Mouse (Mus musculus): Measurements from ENCODE around the gene Eef2. TPM values are rescaled to one million over a fixed set of nuclear protein-coding genes. Genes with fewer than 3 reads are reported as not detected.
"Not testable (repeated sequence)": the region's sequence is repeated elsewhere in the genome, so short reads cannot be mapped to it uniquely, and the experiment has no call there.

Eef2 gene
- polyA plus RNA-seq, 1 experiment from 2014 or later: 450 TPM

- not testable (repeated sequence) for H3K36me3 ChIP-seq; ATAC-seq; H3K4me2 ChIP-seq; H3K9me3 ChIP-seq (replicated peaks); H3K27ac ChIP-seq; H3K4me1 ChIP-seq; H3K9ac ChIP-seq; H3K4me3 ChIP-seq
- 4% methylated on average over 1 of the region's 1 CpGs for WGBS (ENCODE audit: insufficient replicate concordance)
- peaks cover 48% of the 10 kb centered on the region for H3K27me3 ChIP-seq (replicated peaks)
These were observed 40.8 kb downstream of the Eef2 start for GRCm38 (mm10) chr10:81217267-81217666.

GRCm38 (mm10) chr10:81217964-81218363 is 41.5 kb downstream of the Eef2 start:
- no peak overlapping the region for H3K9ac ChIP-seq
- no peaks in the 10 kb centered on the region for H3K9me3 ChIP-seq (replicated peaks)
- ATAC-seq: peak; percentile 52
- H3K4me2 ChIP-seq: no peak overlapping the region
- H3K4me1 ChIP-seq: 0 out of 2 replicates have a peak, but pooled peaks cover 3% of the 10 kb centered on the region
- no peaks in the 10 kb centered on the region for H3K36me3 ChIP-seq
- peaks cover 44% of the 10 kb centered on the region for H3K27me3 ChIP-seq (replicated peaks)
- H3K4me3 ChIP-seq: no peak overlapping the region
- WGBS (ENCODE audit: insufficient replicate concordance): 17% methylated on average over 7 of the region's 7 CpGs
- H3K27ac ChIP-seq: no peak overlapping the region

- 56% methylated on average over 5 of the region's 5 CpGs for WGBS (ENCODE audit: insufficient replicate concordance)
- no peak overlapping the region for H3K27ac ChIP-seq
- H3K4me3 ChIP-seq: no peak overlapping the region
- 0 out of 2 replicates have a peak, but pooled peaks cover 3% of the 10 kb centered on the region for H3K4me1 ChIP-seq
- H3K9me3 ChIP-seq (replicated peaks): no peaks in the 10 kb centered on the region
- no peak overlapping the region for H3K9ac ChIP-seq
- ATAC-seq: no peak
- no peak overlapping the region for H3K4me2 ChIP-seq
- H3K27me3 ChIP-seq (replicated peaks): peaks cover 29% of the 10 kb centered on the region
- H3K36me3 ChIP-seq: no peaks in the 10 kb centered on the region
These were observed 45.1 kb downstream of the Eef2 start for GRCm38 (mm10) chr10:81221402-81222015.

- not testable (repeated sequence) for H3K36me3 ChIP-seq; H3K4me1 ChIP-seq; H3K4me3 ChIP-seq; H3K9me3 ChIP-seq (replicated peaks); H3K9ac ChIP-seq; ATAC-seq; H3K27ac ChIP-seq; H3K4me2 ChIP-seq
- H3K27me3 ChIP-seq (replicated peaks): peaks cover 36% of the 10 kb centered on the region
- WGBS (ENCODE audit: insufficient replicate concordance): 34% methylated on average over 2 of the region's 2 CpGs
These were observed 47.3 kb downstream of the Eef2 start for GRCm38 (mm10) chr10:81223731-81224130.

- H3K9ac ChIP-seq: no peak overlapping the region
- H3K4me1 ChIP-seq: peaks cover 24% of the 10 kb centered on the region
- no peak overlapping the region for H3K27ac ChIP-seq
- WGBS (ENCODE audit: insufficient replicate concordance): 8% methylated on average over 20 of the region's 20 CpGs
- no peak for ATAC-seq
- no peak overlapping the region for H3K4me2 ChIP-seq
- no peaks in the 10 kb centered on the region for H3K9me3 ChIP-seq (replicated peaks)
- H3K36me3 ChIP-seq: no peaks in the 10 kb centered on the region
- no peak overlapping the region for H3K4me3 ChIP-seq
- peaks cover 65% of the 10 kb centered on the region for H3K27me3 ChIP-seq (replicated peaks)
These were observed 53.5 kb downstream of the Eef2 start for GRCm38 (mm10) chr10:81229735-81230437.

GRCm38 (mm10) chr10:81230438-81231332 is 54.3 kb downstream of the Eef2 start, which contains the start of gene Atcay:
TSS of gene Atcay (minus strand) at chr10:81230833.
- Histone ChIP-seq H3K4me2 (no peak within 1 kb of the TSS), H3K4me1 (peaks cover 24% of the 10 kb centered on the region), H3K4me3 (no peak within 1 kb of the TSS), H3K36me3 (no peaks in the 10 kb centered on the region), H3K9ac (no peak within 1 kb of the TSS), H3K27me3 (replicated peaks) (peaks cover 71% of the 10 kb centered on the region), H3K27ac (no peak within 1 kb of the TSS), H3K9me3 (replicated peaks) (no peaks in the 10 kb centered on the region)
- no peak for ATAC-seq
- WGBS (ENCODE audit: insufficient replicate concordance): 19% methylated on average over 27 of the region's 27 CpGs

- H3K4me1 ChIP-seq: peaks cover 24% of the 10 kb centered on the region
- WGBS (ENCODE audit: insufficient replicate concordance): 36% methylated on average over 7 of the region's 7 CpGs
- H3K27me3 ChIP-seq (replicated peaks): peaks cover 75% of the 10 kb centered on the region
- H3K9ac ChIP-seq: no peak overlapping the region
- no peak for ATAC-seq
- no peaks in the 10 kb centered on the region for H3K9me3 ChIP-seq (replicated peaks)
- no peak overlapping the region for H3K4me2 ChIP-seq
- H3K27ac ChIP-seq: no peak overlapping the region
- H3K4me3 ChIP-seq: no peak overlapping the region
- no peaks in the 10 kb centered on the region for H3K36me3 ChIP-seq
These were observed 55.0 kb downstream of the Eef2 start for GRCm38 (mm10) chr10:81231436-81231835.

Other genes with a start within 250 kb of the Eef2 start
- 1.6 and 2.0 TPM in 2 replicates for gene Gadd45b, start 246.6 kb upstream of the Eef2 start, polyA plus RNA-seq (2016; fragmentation: Nextera tagmentation; extraction: Ambion mirVana)
- 0.80 and 0.81 TPM in 2 replicates for gene Gng7, start 161.7 kb upstream of the Eef2 start, polyA plus RNA-seq (2016; fragmentation: Nextera tagmentation; extraction: Ambion mirVana)
- not detected in 2 replicates for gene Diras1, start 151.0 kb upstream of the Eef2 start, polyA plus RNA-seq (2016; fragmentation: Nextera tagmentation; extraction: Ambion mirVana)
- gene Slc39a3, start 139.2 kb upstream of the Eef2 start, polyA plus RNA-seq (2016; fragmentation: Nextera tagmentation; extraction: Ambion mirVana): 7.1 and 7.9 TPM in 2 replicates
- gene Sgta, start 116.5 kb upstream of the Eef2 start, polyA plus RNA-seq (2016; fragmentation: Nextera tagmentation; extraction: Ambion mirVana): 89.2 and 91.3 TPM in 2 replicates
- gene Thop1, start 106.6 kb upstream of the Eef2 start, polyA plus RNA-seq (2016; fragmentation: Nextera tagmentation; extraction: Ambion mirVana): 48.5 and 50.8 TPM in 2 replicates
- 17.3 and 17.8 TPM in 2 replicates for gene Creb3l3, start 77.8 kb upstream of the Eef2 start, polyA plus RNA-seq (2016; fragmentation: Nextera tagmentation; extraction: Ambion mirVana)
- gene Map2k2, start 70.7 kb upstream of the Eef2 start, polyA plus RNA-seq (2016; fragmentation: Nextera tagmentation; extraction: Ambion mirVana): 167 and 168 TPM in 2 replicates
- 74.0 and 76.0 TPM in 2 replicates for gene Zbtb7a, start 41.4 kb upstream of the Eef2 start, polyA plus RNA-seq (2016; fragmentation: Nextera tagmentation; extraction: Ambion mirVana)
- gene Pias4, start 8.7 kb upstream of the Eef2 start, polyA plus RNA-seq (2016; fragmentation: Nextera tagmentation; extraction: Ambion mirVana): 28.9 and 29.7 TPM in 2 replicates
- gene Dapk3, start 6.4 kb downstream of the Eef2 start, polyA plus RNA-seq (2016; fragmentation: Nextera tagmentation; extraction: Ambion mirVana): 41.7 TPM in 2 replicates
- gene 4930442H23Rik, start 7.2 kb downstream of the Eef2 start, polyA plus RNA-seq (2016; fragmentation: Nextera tagmentation; extraction: Ambion mirVana): not detected in 2 replicates
- gene Nmrk2, start 25.4 kb downstream of the Eef2 start, polyA plus RNA-seq (2016; fragmentation: Nextera tagmentation; extraction: Ambion mirVana): not detected in 2 replicates
- 0.05 and 0.06 TPM in 2 replicates for gene Atcay, start 54.2 kb downstream of the Eef2 start, polyA plus RNA-seq (2016; fragmentation: Nextera tagmentation; extraction: Ambion mirVana)
- gene Zfr2, start 56.5 kb downstream of the Eef2 start, polyA plus RNA-seq (2016; fragmentation: Nextera tagmentation; extraction: Ambion mirVana): 1.1 and 1.2 TPM in 2 replicates
- gene Matk, start 76.3 kb downstream of the Eef2 start, polyA plus RNA-seq (2016; fragmentation: Nextera tagmentation; extraction: Ambion mirVana): 2.0 and 2.2 TPM in 2 replicates
- gene Mrpl54, start 90.3 kb downstream of the Eef2 start, polyA plus RNA-seq (2016; fragmentation: Nextera tagmentation; extraction: Ambion mirVana): 152 and 156 TPM in 2 replicates
- gene Apba3, start 90.3 kb downstream of the Eef2 start, polyA plus RNA-seq (2016; fragmentation: Nextera tagmentation; extraction: Ambion mirVana): 27.3 and 30.4 TPM in 2 replicates
- 1.1 and 1.3 TPM in 2 replicates for gene Tjp3, start 115.0 kb downstream of the Eef2 start, polyA plus RNA-seq (2016; fragmentation: Nextera tagmentation; extraction: Ambion mirVana)
- gene Pip5k1c, start 116.3 kb downstream of the Eef2 start, polyA plus RNA-seq (2016; fragmentation: Nextera tagmentation; extraction: Ambion mirVana): 27.8 and 29.0 TPM in 2 replicates
- 52.9 and 55.1 TPM in 2 replicates for gene Cactin, start 144.5 kb downstream of the Eef2 start, polyA plus RNA-seq (2016; fragmentation: Nextera tagmentation; extraction: Ambion mirVana)
- 6.7 and 7.0 TPM in 2 replicates for gene Tbxa2r, start 152.1 kb downstream of the Eef2 start, polyA plus RNA-seq (2016; fragmentation: Nextera tagmentation; extraction: Ambion mirVana)
- 0.04 TPM in 1 of 2 replicates, not detected in the other for gene Gipc3, start 166.6 kb downstream of the Eef2 start, polyA plus RNA-seq (2016; fragmentation: Nextera tagmentation; extraction: Ambion mirVana)
- gene Hmg20b, start 173.8 kb downstream of the Eef2 start, polyA plus RNA-seq (2016; fragmentation: Nextera tagmentation; extraction: Ambion mirVana): 39.9 and 47.1 TPM in 2 replicates
- gene Mfsd12, start 180.9 kb downstream of the Eef2 start, polyA plus RNA-seq (2016; fragmentation: Nextera tagmentation; extraction: Ambion mirVana): 20.8 and 21.0 TPM in 2 replicates
- 1.4 TPM in 2 replicates for gene 4930404N11Rik, start 189.2 kb downstream of the Eef2 start, polyA plus RNA-seq (2016; fragmentation: Nextera tagmentation; extraction: Ambion mirVana)
- gene Fzr1, start 201.9 kb downstream of the Eef2 start, polyA plus RNA-seq (2016; fragmentation: Nextera tagmentation; extraction: Ambion mirVana): 93.8 and 100 TPM in 2 replicates
- gene Dohh, start 207.8 kb downstream of the Eef2 start, polyA plus RNA-seq (2016; fragmentation: Nextera tagmentation; extraction: Ambion mirVana): 70.0 and 74.5 TPM in 2 replicates
- gene Gm48551, start 207.8 kb downstream of the Eef2 start, polyA plus RNA-seq (2016; fragmentation: Nextera tagmentation; extraction: Ambion mirVana): 0.68 and 1.2 TPM in 2 replicates
- 0.71 and 0.98 TPM in 2 replicates for gene Gm48552, start 212.4 kb downstream of the Eef2 start, polyA plus RNA-seq (2016; fragmentation: Nextera tagmentation; extraction: Ambion mirVana)
- 1.8 TPM in 2 replicates for gene Smim24, start 216.4 kb downstream of the Eef2 start, polyA plus RNA-seq (2016; fragmentation: Nextera tagmentation; extraction: Ambion mirVana)

Measured in liver, embryonic 12.5 days (tissue).